Mouse (Mus musculus): ENCODE measurements around the gene Ap3m1. TPM values are rescaled to one million over a fixed set of nuclear protein-coding genes. Genes with fewer than 3 reads are reported as not detected.

The Ap3m1 gene
- total RNA-seq (2012; rRNA removed) = 32.6 and 38.7 TPM in 2 replicates
- total RNA-seq (2014; rRNA removed) = 73.4 and 78.3 TPM in 2 replicates
- polyA plus RNA-seq (2012; ENCODE audit: insufficient read length, low read depth) = 60.3 and 61.7 TPM in 2 replicates

- peak within 1 kb of the TSS; percentile 75 for H3K9ac ChIP-seq (ENCODE audit: insufficient read depth, low read depth)
- H3K79me2 ChIP-seq (replicated peaks; ENCODE audit: control insufficient read depth, extremely low read depth, insufficient read depth, poor library complexity, severe bottlenecking) = peaks cover 21% of the 10 kb centered on the region
- no peaks in the 10 kb centered on the region for H3K27me3 ChIP-seq (replicated peaks)
- H3K9me3 ChIP-seq (replicated peaks; ENCODE audit: low read length) = no peaks in the 10 kb centered on the region
- dilution Hi-C loops (cut with MboI; ENCODE audit: extremely low pct_ligation_motif_present, extremely low pct_unique_long_range_greater_than_20kb, low sequenced_read_pairs) = no loop called here
- peak within 1 kb of the TSS; percentile 91 to 99 (median 96) for H3K4me3 ChIP-seq (replicated peaks in 1 of 3; ENCODE audit: low read depth in 2 of 3, low read length in 2 of 3, poor library complexity in 1 of 3)
- DNase-seq (ENCODE audit: extremely low read depth) = peak; percentile 93
- TF ChIP-seq USF2 (conservative IDR thresholded peaks at IDR 0.05; ENCODE audit: low read depth, low read length) (no peak), JUN (IDR thresholded peaks at IDR 0.05; ENCODE audit: insufficient read depth, low read depth, low read length) (no peak), MXI1 (IDR thresholded peaks at IDR 0.05; ENCODE audit: low read depth, low read length) (no peak), TBP (conservative IDR thresholded peaks at IDR 0.05; ENCODE audit: low read depth, low read length) (peak; percentile 41; the same call in 1 of the 2 replicates), ZNF384 (IDR thresholded peaks at IDR 0.05; ENCODE audit: low read depth, low read length) (no peak), UBTF (IDR thresholded peaks at IDR 0.05; ENCODE audit: low read depth, low read length) (no peak), KAT2A (IDR thresholded peaks at IDR 0.05; ENCODE audit: insufficient replicate concordance, low read length) (no peak; the same call in 1 of the 2 replicates), NRF1 (IDR thresholded peaks at IDR 0.05; ENCODE audit: low read depth, low read length) (no peak), RCOR1 (conservative IDR thresholded peaks at IDR 0.05; ENCODE audit: low read depth, low read length) (no peak), MYC (IDR thresholded peaks at IDR 0.05; ENCODE audit: low read depth, low read length) (no peak), E2F4 (IDR thresholded peaks at IDR 0.05; ENCODE audit: insufficient replicate concordance, low read depth, low read length) (no peak), MAX (IDR thresholded peaks at IDR 0.05; ENCODE audit: low read length) (peak; percentile 99), JUND (conservative IDR thresholded peaks at IDR 0.05; ENCODE audit: low read depth, low read length) (no peak), ZC3H11A (IDR thresholded peaks at IDR 0.05; ENCODE audit: low read depth, low read length) (no peak), RAD21 (IDR thresholded peaks at IDR 0.05; ENCODE audit: low read depth, low read length) (no peak), POLR2A (IDR thresholded peaks at IDR 0.05; ENCODE audit: low read depth, low read length) (peak; percentile 66), IRF4 (IDR thresholded peaks at IDR 0.05; ENCODE audit: low read depth, low read length) (0 out of 2 replicates have a peak, but pooled peaks have one; percentile 2), ZMIZ1 (IDR thresholded peaks at IDR 0.05; ENCODE audit: low read depth, low read length) (peak; percentile 53; the same call in 1 of the 2 replicates), CTCF (conservative IDR thresholded peaks at IDR 0.05 in 1 of 2, IDR thresholded peaks at IDR 0.05 in 1 of 2; ENCODE audit: low read depth in 2 of 2, low read length in 2 of 2) (no peak), ELF1 (IDR thresholded peaks at IDR 0.05; ENCODE audit: low read depth, low read length) (peak; percentile 37; the same call in 1 of the 2 replicates), PAX5 (IDR thresholded peaks at IDR 0.05; ENCODE audit: low read length) (no peak), MAZ (IDR thresholded peaks at IDR 0.05; ENCODE audit: low read depth, low read length) (no peak; the same call in 1 of the 2 replicates), MAFK (IDR thresholded peaks at IDR 0.05; ENCODE audit: insufficient replicate concordance, low read length) (no peak), MEF2A (IDR thresholded peaks at IDR 0.05; ENCODE audit: borderline replicate concordance, low read depth, low read length) (no peak), ZKSCAN1 (IDR thresholded peaks at IDR 0.05; ENCODE audit: borderline replicate concordance, low read depth, low read length) (no peak), POLR2AphosphoS2 (IDR thresholded peaks at IDR 0.05; ENCODE audit: low read depth, low read length) (peak; percentile 58; the same call in 1 of the 2 replicates), CHD2 (IDR thresholded peaks at IDR 0.05; ENCODE audit: low read length) (no peak), HCFC1 (IDR thresholded peaks at IDR 0.05; ENCODE audit: low read depth, low read length) (peak; percentile 79), USF1 (IDR thresholded peaks at IDR 0.05; ENCODE audit: low read depth, low read length) (no peak), EP300 (IDR thresholded peaks at IDR 0.05; ENCODE audit: low read length) (no peak), GABPA (IDR thresholded peaks at IDR 0.05; ENCODE audit: insufficient replicate concordance, low read depth, low read length) (no peak), NELFE (IDR thresholded peaks at IDR 0.05; ENCODE audit: low read depth, low read length) (no peak; the same call in none of the 2 replicates), SIN3A (IDR thresholded peaks at IDR 0.05; ENCODE audit: low read length) (no peak; the same call in 1 of the 2 replicates), SMC3 (IDR thresholded peaks at IDR 0.05; ENCODE audit: low read depth, low read length) (no peak), BHLHE40 (IDR thresholded peaks at IDR 0.05; ENCODE audit: low read depth, low read length) (no peak), ETS1 (conservative IDR thresholded peaks at IDR 0.05; ENCODE audit: low read depth, low read length) (no peak), CHD1 (IDR thresholded peaks at IDR 0.05; ENCODE audit: low read depth, low read length) (no peak), TCF12 (IDR thresholded peaks at IDR 0.05; ENCODE audit: low read depth, low read length) (peak; percentile 55; the same call in 1 of the 2 replicates)
- in situ Hi-C loops (cut with MboI; ENCODE audit: low pct_ligation_motif_present, low pct_unique_long_range_greater_than_20kb, low sequenced_read_pairs) = no loop called here
- H3K4me2 ChIP-seq (ENCODE audit: insufficient read depth, low read depth, poor library complexity, severe bottlenecking) = peak within 1 kb of the TSS; percentile 98
- peak within 1 kb of the TSS; percentile 76 for H3K27ac ChIP-seq (ENCODE audit: insufficient read depth, low read depth)
- H3K36me3 ChIP-seq (replicated peaks in 1 of 2; ENCODE audit: control insufficient read depth in 1 of 2, insufficient read depth in 1 of 2, low read length in 1 of 2) = peaks cover 0 to 18% of the 10 kb centered on the region in 2 experiments
- H3K4me1 ChIP-seq (ENCODE audit: control insufficient read depth in 1 of 2, insufficient read depth in 2 of 2) = peaks cover 0 to 37% of the 10 kb centered on the region in 2 experiments; a peak in 2 of 4 replicates
These were observed at the start of gene Ap3m1, which contains the start of gene Adk for GRCm38 (mm10) chr14:21052112-21052780. Gene Ap3m1 (minus strand): TSS chr14:21052508. Gene Adk (plus strand): TSS chr14:21052574.
